Mouse (Mus musculus): Measurements from ENCODE around the gene Pold1.

DNA sequence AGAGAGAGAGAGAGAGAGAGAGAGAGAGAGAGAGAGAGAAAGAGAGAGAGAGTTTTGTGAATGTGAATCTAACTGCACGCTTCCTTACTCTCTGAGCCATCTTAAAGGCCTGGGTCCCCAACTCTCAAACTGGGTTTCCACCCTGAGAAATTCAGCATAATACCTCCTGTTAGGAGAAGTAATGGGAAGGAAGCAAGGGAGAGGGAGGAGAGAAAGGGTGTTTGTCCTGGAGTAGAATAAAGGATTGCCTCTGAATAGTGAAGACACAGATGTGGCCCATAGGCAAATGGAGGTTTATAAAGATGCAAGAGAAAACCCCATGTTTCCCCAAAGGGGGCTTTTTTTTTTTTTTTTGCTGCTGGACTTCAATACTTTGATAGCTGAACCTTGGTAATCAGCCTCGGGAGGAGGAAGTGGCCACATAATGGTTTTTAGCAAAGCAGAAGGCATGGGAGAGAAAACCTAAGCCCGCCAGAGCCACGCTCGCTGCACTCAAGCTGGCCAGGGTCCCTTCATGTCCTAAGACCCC lies 24.4 kb upstream of the Pold1 start:
- TF ChIP-seq ZC3H11A (IDR thresholded peaks at IDR 0.05; ENCODE audit: borderline replicate concordance, low read depth, low read length) = no peak
- no peak for TF ChIP-seq ZNF384 (IDR thresholded peaks at IDR 0.05; ENCODE audit: low read depth, low read length)
